Mouse (Mus musculus) cerebellum, adult 11 months (tissue): ENCODE measurements around the gene Map1s.
A peak's percentile ranks its signal among the peaks of the same experiment; 100 is the strongest.
"Not testable (repeated sequence)": the region's sequence is repeated elsewhere in the genome, so short reads cannot be mapped to it uniquely, and the experiment has no call there.

Experiments
- DNase-seq: peaks from one replicate; pipeline ENCODE4 v3.0.0; 2022

The Map1s gene

GRCm38 (mm10) chr8:70879500-70879899 is 26.2 kb upstream of the Map1s start:
- no peak for DNase-seq

- peak; percentile 92 for DNase-seq
Measured at GRCm38 (mm10) chr8:70880126-70880525, 25.6 kb upstream of the Map1s start.

DNA sequence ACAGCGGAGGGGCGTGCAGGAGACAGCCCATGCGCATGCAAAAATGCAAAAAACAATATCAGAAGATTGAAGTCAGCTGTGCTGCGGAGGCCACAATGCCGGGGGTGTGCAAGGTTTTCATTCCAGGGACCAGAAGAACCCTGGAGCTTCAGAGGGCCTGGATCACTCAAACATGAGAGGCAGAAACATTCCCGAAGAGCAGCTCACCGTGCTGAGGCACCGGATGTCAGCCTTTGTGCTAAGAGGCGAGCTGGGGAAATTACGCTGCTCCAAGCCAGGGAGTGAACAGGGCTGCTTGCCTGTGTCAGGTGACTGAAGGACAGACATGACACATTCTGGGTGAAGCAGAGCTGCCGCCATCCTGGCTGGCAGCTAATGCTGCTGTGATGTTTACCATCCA is 25.2 kb upstream of the Map1s start:
- no peak for DNase-seq

- no peak for DNase-seq
Measured at GRCm38 (mm10) chr8:70884186-70884585, 21.5 kb upstream of the Map1s start.

GRCm38 (mm10) chr8:70884683-70885082 is 21.0 kb upstream of the Map1s start:
- no peak for DNase-seq

GRCm38 (mm10) chr8:70885612-70886011 is 20.1 kb upstream of the Map1s start:
- DNase-seq = no peak

- no peak for DNase-seq
Measured at GRCm38 (mm10) chr8:70887669-70888068, 18.1 kb upstream of the Map1s start.

GRCm38 (mm10) chr8:70890656-70891055 is 15.1 kb upstream of the Map1s start:
- no peak for DNase-seq

- no peak for DNase-seq
Measured at GRCm38 (mm10) chr8:70891356-70891755, 14.4 kb upstream of the Map1s start.

GRCm38 (mm10) chr8:70892022-70892895 is 13.5 kb upstream of the Map1s start, which contains the start of gene Slc5a5:
Gene Slc5a5 (minus strand): TSS chr8:70892757.
- DNase-seq = no peak

DNA sequence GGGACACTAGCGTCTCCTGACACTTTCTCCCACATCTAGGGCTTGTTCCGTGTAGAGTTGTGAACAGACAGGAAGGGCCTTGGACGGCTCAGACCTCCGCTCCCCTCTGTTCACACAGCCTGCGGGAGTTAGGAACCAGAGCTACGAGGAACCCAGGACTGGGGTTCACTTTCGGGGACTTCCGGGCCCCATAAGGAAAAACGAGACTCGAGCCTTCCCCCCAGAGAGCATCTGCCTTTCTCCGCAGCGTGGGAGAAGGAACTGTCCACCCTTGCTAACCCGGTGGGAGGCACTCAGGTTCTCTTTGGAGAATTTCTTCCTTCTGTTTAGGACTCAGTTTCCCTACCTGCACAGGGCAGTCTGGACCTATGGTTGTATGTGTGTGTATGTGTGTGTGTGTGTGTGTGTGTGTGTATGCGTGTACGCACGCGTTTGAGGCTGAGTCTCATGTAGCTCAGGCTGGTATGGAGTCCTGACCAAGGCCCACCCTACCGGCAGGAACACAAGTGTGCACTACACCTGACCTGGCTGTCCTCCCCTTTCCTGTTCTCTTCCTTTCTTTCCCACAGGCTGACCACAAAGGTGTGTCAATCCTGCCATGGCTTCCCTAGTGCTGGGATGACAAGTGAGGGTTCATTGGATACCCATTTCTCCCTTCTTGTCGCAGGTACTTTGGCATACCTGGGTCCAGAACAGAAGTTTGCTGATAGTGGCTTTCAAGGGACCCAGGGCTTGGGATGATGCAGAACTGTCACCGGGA is 12.7 kb upstream of the Map1s start:
- no peak for DNase-seq

GRCm38 (mm10) chr8:70893656-70894384 is 11.9 kb upstream of the Map1s start:
- DNase-seq = no peak

DNA sequence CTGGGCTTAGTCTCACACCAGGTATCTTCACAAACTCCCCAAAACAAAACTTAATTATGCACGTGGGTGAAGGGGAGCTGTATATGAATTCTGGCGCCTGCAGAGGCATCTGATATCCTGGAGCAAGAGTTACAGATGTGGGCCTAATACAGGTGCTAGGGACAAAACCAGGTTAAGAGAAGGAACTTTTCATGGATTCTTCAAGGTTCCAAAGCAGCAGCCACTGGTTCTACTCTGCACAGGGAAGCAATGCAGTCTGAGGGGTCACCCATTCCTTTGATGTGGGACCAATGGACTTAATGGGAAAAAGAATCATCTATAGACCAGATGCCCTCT is 11.4 kb upstream of the Map1s start:
- DNase-seq = no peak

- DNase-seq = no peak
Measured at GRCm38 (mm10) chr8:70894771-70895545, 10.8 kb upstream of the Map1s start.

- DNase-seq = not testable (repeated sequence)
Measured at GRCm38 (mm10) chr8:70895571-70896259, 10.0 kb upstream of the Map1s start.

DNA sequence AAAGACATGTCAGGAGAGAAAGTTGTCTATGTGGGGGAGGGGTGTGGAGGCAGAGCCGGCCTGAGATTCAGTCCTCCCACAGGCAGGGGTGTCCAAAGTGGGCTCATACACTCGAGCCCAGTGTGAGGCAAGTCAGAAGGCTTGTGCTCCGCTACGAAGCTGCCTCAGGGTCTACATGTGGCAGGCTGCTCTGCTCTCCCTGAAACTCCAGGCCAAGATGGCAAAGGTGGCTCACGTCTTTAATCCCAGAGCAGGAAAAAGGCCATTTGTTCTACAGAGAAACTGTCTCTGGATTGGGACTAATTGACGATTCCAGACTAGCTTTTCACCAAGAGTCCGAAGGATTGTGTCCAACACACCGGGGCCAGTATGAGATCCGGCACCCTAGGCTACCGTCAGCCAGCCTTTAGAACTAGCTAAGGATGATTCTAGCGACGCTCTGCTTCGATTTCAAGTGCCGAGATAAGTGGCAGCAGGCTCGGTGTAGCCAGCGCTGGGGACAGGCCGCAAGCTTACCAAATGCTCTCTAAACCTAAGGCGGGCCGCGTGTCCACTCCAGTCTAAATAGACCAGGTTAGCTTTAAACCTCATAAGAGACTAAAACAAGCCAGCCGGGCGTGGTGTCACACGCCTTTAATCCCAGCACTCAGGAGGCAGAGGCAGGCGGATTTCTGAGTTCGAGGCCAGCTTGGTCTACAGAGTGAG is 9.3 kb upstream of the Map1s start:
- DNase-seq = no peak

- DNase-seq = peak; percentile 93
Measured at GRCm38 (mm10) chr8:70897021-70897680, 8.6 kb upstream of the Map1s start, which contains the start of gene Rpl18a. Gene Rpl18a (minus strand): TSS chr8:70897412.

- DNase-seq = peak; percentile 86
Measured at GRCm38 (mm10) chr8:70897681-70898413, 7.9 kb upstream of the Map1s start.

- no peak for DNase-seq
Measured at GRCm38 (mm10) chr8:70898661-70899198, 7.0 kb upstream of the Map1s start.

DNA sequence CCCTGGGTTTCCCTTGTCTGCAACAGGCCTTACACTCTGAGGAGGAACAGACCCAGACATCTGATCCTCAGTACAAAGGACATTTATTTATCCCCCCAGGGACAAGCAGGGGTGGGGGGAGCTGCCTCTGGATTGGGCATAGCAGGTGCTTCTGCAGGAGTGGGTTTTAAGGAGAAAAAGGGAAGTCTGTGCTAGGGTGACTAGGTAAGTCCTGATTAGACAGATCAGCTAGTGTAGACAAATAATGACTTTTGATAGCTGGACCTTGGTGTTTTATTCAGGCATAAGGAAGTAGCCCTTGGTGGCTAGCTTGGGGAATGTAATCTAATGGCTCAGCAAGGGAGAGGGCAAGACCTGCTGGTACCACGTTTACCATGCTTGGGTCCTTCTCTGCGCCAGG is 6.5 kb upstream of the Map1s start:
- no peak for DNase-seq
